Mouse (Mus musculus) E14TG2a.4 (cell line): ENCODE results near the gene Pogk.

ENCODE experiments used
- CTCF ChIP-seq: conservative IDR thresholded peaks from 2 replicates; pipeline ENCODE4 v1.5.1; 2014; ENCODE audit warnings: low read length
- NANOG ChIP-seq: IDR thresholded peaks from 2 replicates; pipeline ENCODE4 v1.6.1; 2014; ENCODE audit warnings: borderline replicate concordance, low read length, mixed read lengths
- POU5F1 ChIP-seq: IDR thresholded peaks from 2 replicates; pipeline ENCODE4 v1.6.1; 2014; ENCODE audit warnings: low read length, borderline replicate concordance

DNA sequence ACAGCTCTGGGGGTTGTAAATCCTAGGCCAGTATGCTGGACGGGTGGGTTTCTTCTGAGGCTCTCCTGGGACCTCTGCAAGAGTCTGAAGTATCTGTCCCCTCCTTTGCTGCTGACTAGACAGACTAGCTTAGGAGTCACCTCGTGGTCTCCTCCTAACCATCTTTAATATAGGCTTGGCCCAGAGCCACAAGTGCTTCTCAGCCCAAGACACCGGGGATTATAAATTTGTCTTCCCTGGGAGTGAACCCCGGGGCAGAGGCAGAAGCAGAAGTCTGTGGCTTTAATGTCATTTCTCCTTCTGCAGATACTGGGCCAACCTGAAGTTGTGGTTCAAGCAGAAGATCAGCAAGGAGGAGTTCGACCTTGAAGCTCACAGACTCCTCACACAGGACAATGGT lies 27.8 kb downstream of the Pogk start:
- TF ChIP-seq CTCF (no peak), POU5F1 (no peak), NANOG (no peak)
